23 mouse cellular contexts compared by ENCODE assay signal in genomic region chr16:58570694-58571264, GRCm38 (mm10). TPM values are rescaled to one million over a fixed set of nuclear protein-coding genes. Genes with fewer than 3 reads are reported as not detected.
DNase-seq lines count a peak whose midpoint lies in the region; ATAC-seq and TF ChIP-seq lines count a peak whose summit lies in the region.
"Had no signal": no experiment of that assay in that cellular context is flagged by ENCODE, and none has a peak within 500 bp of the region (broad histone marks: within the 10 kb centered on the region; RNA-seq: fewer than 3 reads in every experiment).

No protein-coding gene starts in this region.

- peak; percentile 58 for DNase-seq in lung, embryonic 14.5 days
- no peak for DNase-seq in lung, postnatal 25 days (ENCODE audit: low spot score)
- DNase-seq in lung, adult 2 months = no peak
- DNase-seq in lung, postnatal 36 days = no peak
- DNase-seq: adrenal gland, adult 2 months; adrenal gland, adult 8-10 months; adrenal gland, postnatal 10 days; adrenal gland, postnatal 14 days; adrenal gland, postnatal 25 days; adrenal gland, postnatal 36 days; B cell, adult 2 months; cerebellum, adult 11 months; cerebellum, adult 11-12 months; cerebellum, adult 18-20 months had no signal

- H3K4me3 ChIP-seq in lung, embryonic 14.5 days (ENCODE audit: low read depth, low read length) = no peak overlapping the region
- no peak overlapping the region for H3K4me3 ChIP-seq in lung, embryonic 15.5 days
- no peak overlapping the region for H3K4me3 ChIP-seq in lung, adult 2 months (replicated peaks; ENCODE audit: extremely low read depth, low read depth, low read length)
- H3K4me3 ChIP-seq in lung, embryonic 16.5 days (ENCODE audit: low read length) = no peak overlapping the region

- H3K4me1 ChIP-seq in lung, embryonic 14.5 days (ENCODE audit: insufficient read depth) = no peaks in the 10 kb centered on the region
- H3K4me1 ChIP-seq in lung, embryonic 15.5 days = no peaks in the 10 kb centered on the region
- no peaks in the 10 kb centered on the region for H3K4me1 ChIP-seq in lung, adult 2 months (ENCODE audit: control insufficient read depth, insufficient read depth, low read length)
- H3K4me1 ChIP-seq in lung, embryonic 16.5 days (replicated peaks; ENCODE audit: control insufficient read depth, insufficient read depth, low read length) = no peaks in the 10 kb centered on the region

- peak; percentile 80 for ATAC-seq in lung, embryonic 14.5 days (ENCODE audit: insufficient read depth)
- peak; percentile 72; the same call in 1 of the 2 replicates for ATAC-seq in lung, embryonic 15.5 days (ENCODE audit: borderline replicate concordance, extremely low read depth, low FRiP score, low TSS enrichment)
- peak; percentile 74 for ATAC-seq in lung, embryonic 16.5 days (ENCODE audit: low read depth)
- ATAC-seq: activated CD4-positive, CD25-positive, alpha-beta regulatory T cell, adult 4 months; CD4-positive, CD25-positive, alpha-beta regulatory T cell, adult 4 months; Patski had no signal

- no peaks in the 10 kb centered on the region for H3K9me3 ChIP-seq in lung, embryonic 14.5 days (ENCODE audit: low read depth, low read length)
- no peaks in the 10 kb centered on the region for H3K9me3 ChIP-seq in lung, embryonic 15.5 days
- H3K9me3 ChIP-seq in lung, embryonic 16.5 days (ENCODE audit: control insufficient read depth, low read length) = no peaks in the 10 kb centered on the region
- H3K9me3 ChIP-seq: G1E had no signal

- no peaks in the 10 kb centered on the region for H3K36me3 ChIP-seq in lung, embryonic 14.5 days (ENCODE audit: insufficient read depth)
- H3K36me3 ChIP-seq in lung, embryonic 15.5 days = no peaks in the 10 kb centered on the region
- H3K36me3 ChIP-seq in lung, embryonic 16.5 days (ENCODE audit: control insufficient read depth, insufficient read depth, low read length) = no peaks in the 10 kb centered on the region
- H3K36me3 ChIP-seq: G1E had no signal

- no peak overlapping the region for H3K9ac ChIP-seq in lung, embryonic 14.5 days
- no peak overlapping the region for H3K9ac ChIP-seq in lung, embryonic 15.5 days
- H3K9ac ChIP-seq in lung, embryonic 16.5 days (ENCODE audit: low read length) = no peak overlapping the region

- no peak overlapping the region for H3K27ac ChIP-seq in lung, embryonic 14.5 days (ENCODE audit: low read depth)
- no peak overlapping the region for H3K27ac ChIP-seq in lung, embryonic 15.5 days
- no peak overlapping the region for H3K27ac ChIP-seq in lung, embryonic 16.5 days (ENCODE audit: low read length)

- TF ChIP-seq POLR2A in lung, adult 2 months (IDR thresholded peaks at IDR 0.05; ENCODE audit: borderline replicate concordance, extremely low read depth, low read depth, low read length) = no peak

- H3K27me3 ChIP-seq in lung, embryonic 14.5 days (ENCODE audit: insufficient read depth, low read length) = no peaks in the 10 kb centered on the region
- no peaks in the 10 kb centered on the region for H3K27me3 ChIP-seq in lung, embryonic 15.5 days
- no peaks in the 10 kb centered on the region for H3K27me3 ChIP-seq in lung, embryonic 16.5 days (ENCODE audit: control insufficient read depth, insufficient read depth, low read depth, low read length)
- H3K27me3 ChIP-seq: CH12.LX had no signal

- no peak overlapping the region for H3K4me2 ChIP-seq in lung, embryonic 14.5 days
- H3K4me2 ChIP-seq in lung, embryonic 15.5 days = no peak overlapping the region
- no peak overlapping the region for H3K4me2 ChIP-seq in lung, embryonic 16.5 days (ENCODE audit: low read depth, low read length)

- no peak for TF ChIP-seq CTCF in lung, embryonic 14.5 days (IDR thresholded peaks at IDR 0.05; ENCODE audit: low read depth)
- no peak for TF ChIP-seq CTCF in lung, adult 2 months (IDR thresholded peaks at IDR 0.05; ENCODE audit: insufficient read depth, low read length)

RNA-seq across cellular contexts. Expression of gene Gm813, which starts 46.0 kb away (rescaled TPM):
- polyA plus RNA-seq in lung, embryonic 14.5 days (2014; fragmentation: Nextera tagmentation; extraction: Ambion mirVana) = not detected in 2 replicates
- polyA plus RNA-seq in lung, embryonic 15.5 days (2015; fragmentation: Nextera tagmentation; extraction: Ambion mirVana) = not detected in 2 replicates
- polyA plus RNA-seq in lung, adult 2 months (2012; rRNA removed) = not detected in 2 replicates
- not detected in 2 replicates for polyA plus RNA-seq in lung, embryonic 16.5 days (2015; fragmentation: Nextera tagmentation; extraction: Ambion mirVana)
- polyA plus RNA-seq: activated CD4-positive, CD25-positive, alpha-beta regulatory T cell, adult 4 months; adrenal gland, adult 2 months; brain, embryonic 14.5 days; C2C12; CD4-positive, CD25-positive, alpha-beta regulatory T cell, adult 4 months; G1E; Patski had no signal

RNA-seq across cellular contexts. Expression of gene St3gal6, which starts 46.7 kb away (rescaled TPM):
- polyA plus RNA-seq in lung, embryonic 14.5 days (2014; fragmentation: Nextera tagmentation; extraction: Ambion mirVana) = 26.6 and 30.2 TPM in 2 replicates
- polyA plus RNA-seq in lung, embryonic 15.5 days (2015; fragmentation: Nextera tagmentation; extraction: Ambion mirVana) = 27.3 and 29.7 TPM in 2 replicates
- 38.8 and 60.1 TPM in 2 replicates for polyA plus RNA-seq in lung, adult 2 months (2012; rRNA removed)
- 33.7 and 34.7 TPM in 2 replicates for polyA plus RNA-seq in lung, embryonic 16.5 days (2015; fragmentation: Nextera tagmentation; extraction: Ambion mirVana)
